Mouse (Mus musculus): ENCODE results near the gene Gsdmc4. TPM values are rescaled to one million over a fixed set of nuclear protein-coding genes. Genes with fewer than 3 reads are reported as not detected.
A peak's percentile ranks its signal among the peaks of the same experiment; 100 is the strongest.
"Not testable (repeated sequence)": the region's sequence is repeated elsewhere in the genome, so short reads cannot be mapped to it uniquely, and the experiment has no call there.

Gene Gsdmc4
- polyA plus RNA-seq, 1 experiment from 2014 or later = not detected

- no peak for ATAC-seq (ENCODE audit: insufficient number of reproducible peaks, low FRiP score, low TSS enrichment, low read depth)
- H3K36me3 ChIP-seq (ENCODE audit: control insufficient read depth, insufficient read depth, low read length) = 0 out of 2 replicates have a peak, but pooled peaks cover 5% of the 10 kb centered on the region
- WGBS = 96% methylated on average over 3 of the region's 3 CpGs
Observed at GRCm38 (mm10) chr15:63926201-63926600, 14.1 kb upstream of the Gsdmc4 start.

GRCm38 (mm10) chr15:63924484-63924883 lies 12.4 kb upstream of the Gsdmc4 start:
- no peak overlapping the region for H3K4me3 ChIP-seq (ENCODE audit: low read depth, low read length)
- H3K27ac ChIP-seq (replicated peaks; ENCODE audit: low read depth, low read length) = no peak overlapping the region
- no peaks in the 10 kb centered on the region for H3K4me1 ChIP-seq (ENCODE audit: control insufficient read depth, insufficient read depth, low read length)
- no peak for ATAC-seq (ENCODE audit: insufficient number of reproducible peaks, low FRiP score, low TSS enrichment, low read depth)
- DNase-seq (ENCODE audit: low spot score) = no peak
- H3K9ac ChIP-seq (ENCODE audit: low read length) = no peak overlapping the region
- H3K27me3 ChIP-seq (ENCODE audit: control insufficient read depth, insufficient read depth, low read length) = no peaks in the 10 kb centered on the region
- 0 out of 2 replicates have a peak, but pooled peaks cover under 1% of the 10 kb centered on the region for H3K36me3 ChIP-seq (ENCODE audit: control insufficient read depth, insufficient read depth, low read length)
- H3K9me3 ChIP-seq (ENCODE audit: control insufficient read depth, low read length) = no peaks in the 10 kb centered on the region
- no peak overlapping the region for H3K4me2 ChIP-seq (ENCODE audit: low read depth, severe bottlenecking)
- 94% methylated on average over 1 of the region's 1 CpGs for WGBS

More at GRCm38 (mm10) chr15:63926201-63926600, 14.1 kb upstream of the Gsdmc4 start:
- Histone ChIP-seq H3K9me3 (ENCODE audit: control insufficient read depth, low read length) (no peaks in the 10 kb centered on the region), H3K9ac (ENCODE audit: low read length) (no peak overlapping the region), H3K4me1 (ENCODE audit: control insufficient read depth, insufficient read depth, low read length) (no peaks in the 10 kb centered on the region), H3K4me3 (ENCODE audit: low read depth, low read length) (no peak overlapping the region), H3K27me3 (ENCODE audit: control insufficient read depth, insufficient read depth, low read length) (no peaks in the 10 kb centered on the region), H3K27ac (replicated peaks; ENCODE audit: low read depth, low read length) (no peak overlapping the region), H3K4me2 (ENCODE audit: low read depth, severe bottlenecking) (no peak overlapping the region)
- no peak for DNase-seq (ENCODE audit: low spot score)

DNA sequence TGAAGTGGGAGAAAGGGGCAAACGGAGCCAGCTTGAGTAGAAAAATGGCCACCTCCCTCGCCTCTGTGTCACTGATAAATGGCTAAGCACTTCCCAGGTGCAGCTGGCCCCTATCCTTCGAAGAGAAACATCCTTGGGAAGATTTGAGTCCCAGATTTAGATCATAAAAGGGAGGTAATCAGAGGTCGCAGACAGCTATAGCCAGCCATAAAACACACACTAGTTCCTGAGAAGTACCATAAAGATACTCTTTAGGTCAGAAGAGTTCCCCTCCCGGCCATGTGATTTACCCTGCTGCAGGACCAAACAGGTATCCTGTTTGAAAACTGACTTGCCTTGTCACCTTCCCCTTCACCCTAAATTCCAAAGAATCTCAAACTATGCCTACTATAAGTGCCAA lies 9.5 kb upstream of the Gsdmc4 start:
- H3K9me3 ChIP-seq (ENCODE audit: control insufficient read depth, low read length); H3K4me1 ChIP-seq (ENCODE audit: control insufficient read depth, insufficient read depth, low read length); H3K4me3 ChIP-seq (ENCODE audit: low read depth, low read length); ATAC-seq (ENCODE audit: insufficient number of reproducible peaks, low FRiP score, low TSS enrichment, low read depth); H3K36me3 ChIP-seq (ENCODE audit: control insufficient read depth, insufficient read depth, low read length); H3K4me2 ChIP-seq (ENCODE audit: low read depth, severe bottlenecking); H3K9ac ChIP-seq (ENCODE audit: low read length); H3K27me3 ChIP-seq (ENCODE audit: control insufficient read depth, insufficient read depth, low read length); DNase-seq (ENCODE audit: low spot score); H3K27ac ChIP-seq (replicated peaks; ENCODE audit: low read depth, low read length): not testable (repeated sequence)
- 14% methylated on average over 2 of the region's 5 CpGs for WGBS

GRCm38 (mm10) chr15:63919728-63920127 lies 7.6 kb upstream of the Gsdmc4 start:
- H3K4me2 ChIP-seq (ENCODE audit: low read depth, severe bottlenecking); H3K9ac ChIP-seq (ENCODE audit: low read length); H3K27ac ChIP-seq (replicated peaks; ENCODE audit: low read depth, low read length); H3K9me3 ChIP-seq (ENCODE audit: control insufficient read depth, low read length); H3K4me3 ChIP-seq (ENCODE audit: low read depth, low read length); H3K4me1 ChIP-seq (ENCODE audit: control insufficient read depth, insufficient read depth, low read length); DNase-seq (ENCODE audit: low spot score); ATAC-seq (ENCODE audit: insufficient number of reproducible peaks, low FRiP score, low TSS enrichment, low read depth); H3K36me3 ChIP-seq (ENCODE audit: control insufficient read depth, insufficient read depth, low read length); H3K27me3 ChIP-seq (ENCODE audit: control insufficient read depth, insufficient read depth, low read length): not testable (repeated sequence)
- 75% methylated on average over 1 of the region's 2 CpGs for WGBS

- H3K9ac ChIP-seq (ENCODE audit: low read length); H3K27me3 ChIP-seq (ENCODE audit: control insufficient read depth, insufficient read depth, low read length); H3K27ac ChIP-seq (replicated peaks; ENCODE audit: low read depth, low read length); H3K4me1 ChIP-seq (ENCODE audit: control insufficient read depth, insufficient read depth, low read length); ATAC-seq (ENCODE audit: insufficient number of reproducible peaks, low FRiP score, low TSS enrichment, low read depth); H3K9me3 ChIP-seq (ENCODE audit: control insufficient read depth, low read length); H3K36me3 ChIP-seq (ENCODE audit: control insufficient read depth, insufficient read depth, low read length); H3K4me3 ChIP-seq (ENCODE audit: low read depth, low read length); H3K4me2 ChIP-seq (ENCODE audit: low read depth, severe bottlenecking); DNase-seq (ENCODE audit: low spot score): not testable (repeated sequence)
- 80% methylated on average over 4 of the region's 4 CpGs for WGBS
Observed at GRCm38 (mm10) chr15:63916584-63916983, 4.5 kb upstream of the Gsdmc4 start.

DNA sequence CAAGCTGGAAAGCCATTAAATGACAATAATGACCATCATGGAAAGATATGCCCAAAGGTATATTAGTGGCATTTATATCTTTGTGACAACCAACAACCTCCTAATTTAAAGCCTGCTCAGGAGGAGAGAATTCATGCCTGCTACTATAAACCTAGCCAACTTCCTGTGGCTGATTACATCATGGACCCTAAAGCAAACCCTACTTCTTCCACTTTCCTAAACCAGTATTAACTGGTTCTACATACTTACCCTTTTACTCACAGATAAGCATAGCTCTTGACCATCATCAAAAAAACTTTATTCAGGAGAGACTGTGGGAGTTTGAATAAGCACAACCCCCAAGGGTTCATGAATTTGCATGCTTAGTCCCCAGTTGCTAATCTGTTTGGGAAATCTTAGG lies 2.2 kb downstream of the Gsdmc4 start:
- H3K36me3 ChIP-seq (ENCODE audit: control insufficient read depth, insufficient read depth, low read length); DNase-seq (ENCODE audit: low spot score); H3K4me3 ChIP-seq (ENCODE audit: low read depth, low read length); H3K4me2 ChIP-seq (ENCODE audit: low read depth, severe bottlenecking); H3K27ac ChIP-seq (replicated peaks; ENCODE audit: low read depth, low read length); H3K27me3 ChIP-seq (ENCODE audit: control insufficient read depth, insufficient read depth, low read length); H3K9ac ChIP-seq (ENCODE audit: low read length); H3K4me1 ChIP-seq (ENCODE audit: control insufficient read depth, insufficient read depth, low read length); H3K9me3 ChIP-seq (ENCODE audit: control insufficient read depth, low read length); ATAC-seq (ENCODE audit: insufficient number of reproducible peaks, low FRiP score, low TSS enrichment, low read depth): not testable (repeated sequence)

- peak; percentile 69 for DNase-seq (ENCODE audit: low spot score)
- 40% methylated on average over 9 of the region's 9 CpGs for WGBS
- not testable (repeated sequence) for ATAC-seq (ENCODE audit: insufficient number of reproducible peaks, low FRiP score, low TSS enrichment, low read depth)
Observed at GRCm38 (mm10) chr15:63895560-63896353, 16.3 kb downstream of the Gsdmc4 start.

DNA sequence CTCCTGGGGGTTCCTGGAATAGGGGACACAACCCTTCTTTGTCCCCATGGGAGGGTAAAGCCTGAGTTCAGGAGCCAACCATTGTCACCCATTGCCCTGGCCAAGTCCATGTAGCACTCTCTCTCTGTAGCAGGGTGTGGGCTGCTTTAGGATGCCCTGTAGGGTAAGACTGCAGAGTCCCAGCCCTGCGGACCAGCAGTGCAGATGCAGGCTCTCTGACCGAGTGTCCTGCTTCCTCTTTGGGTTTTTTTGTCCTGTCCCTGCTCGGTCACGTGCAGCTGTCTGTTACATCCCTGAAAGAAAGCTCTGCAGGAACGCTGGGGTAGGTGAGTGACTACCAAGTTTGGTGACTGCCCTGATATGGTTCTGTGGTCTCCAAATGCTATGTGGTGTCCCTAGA lies 23.7 kb downstream of the Gsdmc4 start:
- not testable (repeated sequence) for H3K4me3 ChIP-seq (ENCODE audit: low read depth, low read length); H3K4me2 ChIP-seq (ENCODE audit: low read depth, severe bottlenecking); H3K36me3 ChIP-seq (ENCODE audit: control insufficient read depth, insufficient read depth, low read length); DNase-seq (ENCODE audit: low spot score); H3K27me3 ChIP-seq (ENCODE audit: control insufficient read depth, insufficient read depth, low read length); H3K4me1 ChIP-seq (ENCODE audit: control insufficient read depth, insufficient read depth, low read length); H3K9ac ChIP-seq (ENCODE audit: low read length); ATAC-seq (ENCODE audit: insufficient number of reproducible peaks, low FRiP score, low TSS enrichment, low read depth); H3K27ac ChIP-seq (replicated peaks; ENCODE audit: low read depth, low read length); H3K9me3 ChIP-seq (ENCODE audit: control insufficient read depth, low read length)
- 80% methylated on average over 4 of the region's 5 CpGs for WGBS

More at GRCm38 (mm10) chr15:63895560-63896353, 16.3 kb downstream of the Gsdmc4 start:
- H3K4me2 ChIP-seq (ENCODE audit: low read depth, severe bottlenecking); H3K27me3 ChIP-seq (ENCODE audit: control insufficient read depth, insufficient read depth, low read length); H3K9ac ChIP-seq (ENCODE audit: low read length); H3K36me3 ChIP-seq (ENCODE audit: control insufficient read depth, insufficient read depth, low read length); H3K4me1 ChIP-seq (ENCODE audit: control insufficient read depth, insufficient read depth, low read length); H3K27ac ChIP-seq (replicated peaks; ENCODE audit: low read depth, low read length); H3K4me3 ChIP-seq (ENCODE audit: low read depth, low read length); H3K9me3 ChIP-seq (ENCODE audit: control insufficient read depth, low read length): not testable (repeated sequence)

- not testable (repeated sequence) for H3K27me3 ChIP-seq (ENCODE audit: control insufficient read depth, insufficient read depth, low read length); H3K36me3 ChIP-seq (ENCODE audit: control insufficient read depth, insufficient read depth, low read length); ATAC-seq (ENCODE audit: insufficient number of reproducible peaks, low FRiP score, low TSS enrichment, low read depth); H3K4me2 ChIP-seq (ENCODE audit: low read depth, severe bottlenecking); H3K27ac ChIP-seq (replicated peaks; ENCODE audit: low read depth, low read length); H3K9me3 ChIP-seq (ENCODE audit: control insufficient read depth, low read length); H3K4me3 ChIP-seq (ENCODE audit: low read depth, low read length); H3K9ac ChIP-seq (ENCODE audit: low read length); H3K4me1 ChIP-seq (ENCODE audit: control insufficient read depth, insufficient read depth, low read length); DNase-seq (ENCODE audit: low spot score)
- no CpG with 5 or more reads among the region's 5 CpGs for WGBS
Observed at GRCm38 (mm10) chr15:63887949-63888348, 24.1 kb downstream of the Gsdmc4 start.
